10 mouse cellular contexts compared by ENCODE assay signal in the genomic region with DNA sequence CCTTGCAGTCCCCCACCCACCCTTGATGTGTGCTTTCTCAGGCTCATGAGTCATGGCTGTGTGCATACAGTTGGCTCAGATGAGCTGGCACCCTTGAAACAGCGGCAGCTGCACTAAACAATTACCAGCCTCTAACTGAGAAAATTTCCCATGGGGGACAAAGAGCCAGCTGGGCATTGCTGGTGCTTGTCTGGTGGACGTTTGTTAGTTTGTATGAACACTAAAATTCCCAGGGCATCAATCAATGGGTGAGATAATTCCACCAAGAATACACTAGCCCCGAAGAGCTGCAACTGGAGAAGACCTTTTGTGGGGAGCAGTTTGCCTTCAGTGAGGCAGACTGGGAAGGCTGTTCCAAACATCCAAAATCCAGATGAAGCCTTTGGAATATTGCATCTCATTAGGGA.
DNase-seq lines count a peak whose midpoint lies in the region; ATAC-seq and TF ChIP-seq lines count a peak whose summit lies in the region.
"Had no signal": no experiment of that assay in that cellular context is flagged by ENCODE, and none has a peak within 500 bp of the region (broad histone marks: within the 10 kb centered on the region; RNA-seq: fewer than 3 reads in every experiment).

No protein-coding gene starts in this region.

- H3K4me3 ChIP-seq in midbrain, postnatal 0 days (ENCODE audit: low read depth, low read length): no peak overlapping the region

- ATAC-seq in midbrain, postnatal 0 days (ENCODE audit: low FRiP score): peak; percentile 87

- H3K9ac ChIP-seq in midbrain, postnatal 0 days (replicated peaks; ENCODE audit: low read length, poor library complexity, severe bottlenecking): no peak overlapping the region

- intact Hi-C loops in heart, postnatal 14 days (cut with DNase I): no loop called here

- TF ChIP-seq CTCF in midbrain, postnatal 0 days (IDR thresholded peaks at IDR 0.05): no peak

- no peaks in the 10 kb centered on the region for H3K36me3 ChIP-seq in midbrain, postnatal 0 days (ENCODE audit: insufficient read depth, low read length)

- no peaks in the 10 kb centered on the region for H3K4me1 ChIP-seq in midbrain, postnatal 0 days (ENCODE audit: insufficient read depth, low read length)

- H3K4me2 ChIP-seq in midbrain, postnatal 0 days (ENCODE audit: low read depth, low read length, poor library complexity, severe bottlenecking): no peak overlapping the region

- no peak overlapping the region for H3K27ac ChIP-seq in midbrain, postnatal 0 days (ENCODE audit: low read depth, low read length)

- H3K9me3 ChIP-seq in midbrain, postnatal 0 days (ENCODE audit: low read length): no peaks in the 10 kb centered on the region

- DNase-seq in heart, adult 11 months: peak; percentile 57
- DNase-seq in heart, postnatal 14 days: no peak
- DNase-seq in layer of hippocampus, adult 9-10 months (ENCODE audit: low spot score): peak; percentile 39
- peak; percentile 79 for DNase-seq in midbrain, postnatal 0 days (ENCODE audit: low spot score)
- no peak for DNase-seq in adrenal gland, postnatal 4 days (ENCODE audit: low spot score in 2 of 2)
- DNase-seq in adipocyte (ENCODE audit: low spot score): no peak
- no peak for DNase-seq in lung, postnatal 10 days
- DNase-seq in spleen, postnatal 10 days (ENCODE audit: low spot score in 2 of 2): no peak
- DNase-seq: kidney, adult 18-20 months had no signal

- 27% methylated on average over 3 of the region's 3 CpGs for WGBS in midbrain, postnatal 0 days

- no peaks in the 10 kb centered on the region for H3K27me3 ChIP-seq in midbrain, postnatal 0 days (ENCODE audit: insufficient read depth, low read length)
- H3K27me3 ChIP-seq: CH12.LX had no signal

Comparison
In these comparisons a context has a peak if more than half of its experiments do, and no peak if none do; other contexts are left out.
1. DNase-seq: peak in heart, adult 11 months (single experiment), layer of hippocampus, adult 9-10 months (single experiment) and midbrain, postnatal 0 days (single experiment); none in heart, postnatal 14 days (0 of 2), adrenal gland, postnatal 4 days (0 of 2), adipocyte (single experiment), lung, postnatal 10 days (single experiment) and spleen, postnatal 10 days (0 of 2).